Comparison of ENCODE assay signal across 8 mouse cellular contexts in genomic region chr3:146812041-146812878, GRCm38 (mm10). TPM values are rescaled to one million over a fixed set of nuclear protein-coding genes. Genes with fewer than 3 reads are reported as not detected.
DNase-seq lines count a peak whose midpoint lies in the region; ATAC-seq and TF ChIP-seq lines count a peak whose summit lies in the region.

No protein-coding gene starts in this region.

- TF ChIP-seq RAD21 in CH12.LX (IDR thresholded peaks at IDR 0.05; ENCODE audit: low read depth, low read length): no peak

- peak overlapping the region; percentile 95 for H3K4me3 ChIP-seq in heart, embryonic 10.5 days
- peak overlapping the region; percentile 68 to 96 (median 82) for H3K4me3 ChIP-seq in CH12.LX (replicated peaks in 1 of 3; ENCODE audit: low read depth in 2 of 3, low read length in 2 of 3, poor library complexity in 1 of 3)
- H3K4me3 ChIP-seq in cortical plate, adult 2 months (ENCODE audit: insufficient read depth, low read length): peak overlapping the region; percentile 82
- peak overlapping the region; percentile 96 for H3K4me3 ChIP-seq in limb, embryonic 13.5 days
- peak overlapping the region; percentile 83 for H3K4me3 ChIP-seq in midbrain, embryonic 16.5 days (ENCODE audit: low read depth, low read length)

- peak overlapping the region; percentile 92 for H3K4me2 ChIP-seq in CH12.LX (ENCODE audit: insufficient read depth, low read depth, poor library complexity, severe bottlenecking)
- H3K4me2 ChIP-seq in limb, embryonic 13.5 days (replicated peaks): peak overlapping the region; percentile 83
- peak overlapping the region; percentile 83 for H3K4me2 ChIP-seq in midbrain, embryonic 16.5 days (ENCODE audit: low read length)

- intact Hi-C loops in heart, postnatal 36 days (cut with DNase I): loop anchor here (2.0 to 10.0 kb wide), 4 partner anchors 41 to 867 kb away; partner anchors contain the start of genes Rpf1 and Ttll7
- intact Hi-C loops in heart, postnatal 14 days (cut with DNase I): loop anchor here (5.0 kb wide), 1 partner anchor 40 kb away; the partner anchor contains the start of gene Ttll7

- dilution Hi-C loops in CH12.LX (cut with MboI; ENCODE audit: extremely low pct_ligation_motif_present, extremely low pct_unique_long_range_greater_than_20kb, low sequenced_read_pairs): no loop called here

- H3K79me2 ChIP-seq in CH12.LX (replicated peaks; ENCODE audit: control insufficient read depth, extremely low read depth, insufficient read depth, poor library complexity, severe bottlenecking): no peaks in the 10 kb centered on the region; the same call in 1 of the 2 replicates

- TF ChIP-seq CTCF in CH12.LX (conservative IDR thresholded peaks at IDR 0.05 in 1 of 2, IDR thresholded peaks at IDR 0.05 in 1 of 2; ENCODE audit: low read depth in 2 of 2, low read length in 2 of 2): no peak
- TF ChIP-seq CTCF in cortical plate, adult 2 months (IDR thresholded peaks at IDR 0.05; ENCODE audit: extremely low read depth, insufficient read depth, low read length): no peak

- in situ Hi-C loops in CH12.LX (cut with MboI; ENCODE audit: low pct_ligation_motif_present, low pct_unique_long_range_greater_than_20kb, low sequenced_read_pairs): no loop called here

- peak overlapping the region; percentile 95 for H3K27ac ChIP-seq in heart, embryonic 10.5 days
- no peak overlapping the region for H3K27ac ChIP-seq in CH12.LX (ENCODE audit: insufficient read depth, low read depth)
- peak overlapping the region; percentile 34; the same call in 1 of the 2 replicates for H3K27ac ChIP-seq in cortical plate, adult 2 months (ENCODE audit: insufficient read depth, low read length)
- H3K27ac ChIP-seq in limb, embryonic 13.5 days: peak overlapping the region; percentile 93
- H3K27ac ChIP-seq in midbrain, embryonic 16.5 days (ENCODE audit: low read length): peak overlapping the region; percentile 96

- no peak for TF ChIP-seq POLR2A in CH12.LX (IDR thresholded peaks at IDR 0.05; ENCODE audit: low read depth, low read length)
- no peak for TF ChIP-seq POLR2A in cortical plate, adult 2 months (IDR thresholded peaks at IDR 0.05; ENCODE audit: extremely low read depth, insufficient read depth, low read length)

- no peaks in the 10 kb centered on the region for H3K27me3 ChIP-seq in heart, embryonic 10.5 days (ENCODE audit: insufficient read depth, poor library complexity, severe bottlenecking)
- H3K27me3 ChIP-seq in CH12.LX (replicated peaks): no peaks in the 10 kb centered on the region
- no peaks in the 10 kb centered on the region; the same call in 1 of the 2 replicates for H3K27me3 ChIP-seq in limb, embryonic 13.5 days
- no peaks in the 10 kb centered on the region for H3K27me3 ChIP-seq in midbrain, embryonic 16.5 days (ENCODE audit: control insufficient read depth, insufficient read depth, low read depth, low read length)

- DNase-seq in heart, embryonic 10.5 days (ENCODE audit: low spot score): peak; percentile 77
- no peak for DNase-seq in heart, postnatal 36 days
- DNase-seq in CH12.LX (ENCODE audit: extremely low read depth): peak; percentile 16
- DNase-seq in heart, postnatal 14 days: peak; percentile 68 to 69
- DNase-seq in yolk sac, embryonic 10.5 days (ENCODE audit: low spot score): no peak

- peak; percentile 75 for ATAC-seq in limb, embryonic 13.5 days (ENCODE audit: low FRiP score, low read depth)
- peak; percentile 79 for ATAC-seq in midbrain, embryonic 16.5 days

- H3K9me3 ChIP-seq in heart, embryonic 10.5 days: no peaks in the 10 kb centered on the region
- H3K9me3 ChIP-seq in CH12.LX (replicated peaks; ENCODE audit: low read length): no peaks in the 10 kb centered on the region
- no peaks in the 10 kb centered on the region for H3K9me3 ChIP-seq in limb, embryonic 13.5 days
- H3K9me3 ChIP-seq in midbrain, embryonic 16.5 days (replicated peaks; ENCODE audit: control insufficient read depth, low read length, poor library complexity, severe bottlenecking): no peaks in the 10 kb centered on the region

- H3K9ac ChIP-seq in CH12.LX (ENCODE audit: insufficient read depth, low read depth): peak overlapping the region; percentile 73
- peak overlapping the region; percentile 94 for H3K9ac ChIP-seq in limb, embryonic 13.5 days
- peak overlapping the region; percentile 90 for H3K9ac ChIP-seq in midbrain, embryonic 16.5 days (ENCODE audit: low read depth, low read length)

- peaks cover 10% of the 10 kb centered on the region for H3K4me1 ChIP-seq in heart, embryonic 10.5 days
- H3K4me1 ChIP-seq in CH12.LX (ENCODE audit: control insufficient read depth in 1 of 2, insufficient read depth in 2 of 2): peaks cover 2 to 25% of the 10 kb centered on the region in 2 experiments
- H3K4me1 ChIP-seq in cortical plate, adult 2 months (ENCODE audit: control insufficient read depth, insufficient read depth, low read length): peaks cover 2% of the 10 kb centered on the region; the same call in 1 of the 2 replicates
- peaks cover 14% of the 10 kb centered on the region for H3K4me1 ChIP-seq in limb, embryonic 13.5 days
- H3K4me1 ChIP-seq in midbrain, embryonic 16.5 days (ENCODE audit: control insufficient read depth, insufficient read depth, low read length): peaks cover 19% of the 10 kb centered on the region

- no peak for TF ChIP-seq EP300 in CH12.LX (IDR thresholded peaks at IDR 0.05; ENCODE audit: low read length)

- WGBS in heart, embryonic 10.5 days: under 1% methylated on average over 47 of the region's 60 CpGs
- 1% methylated on average over 55 of the region's 60 CpGs for WGBS in limb, embryonic 13.5 days
- under 1% methylated on average over 54 of the region's 60 CpGs for WGBS in midbrain, embryonic 16.5 days

- H3K36me3 ChIP-seq in heart, embryonic 10.5 days: no peaks in the 10 kb centered on the region
- H3K36me3 ChIP-seq in CH12.LX (replicated peaks in 1 of 2; ENCODE audit: control insufficient read depth in 1 of 2, insufficient read depth in 1 of 2, low read length in 1 of 2): peaks cover 3 to 14% of the 10 kb centered on the region in 2 experiments
- H3K36me3 ChIP-seq in limb, embryonic 13.5 days: 0 out of 2 replicates have a peak, but pooled peaks cover 4% of the 10 kb centered on the region
- no peaks in the 10 kb centered on the region for H3K36me3 ChIP-seq in midbrain, embryonic 16.5 days (ENCODE audit: control insufficient read depth, insufficient read depth, low read length)

TF ChIP-seq in CH12.LX, 34 proteins besides CTCF, POLR2A, EP300 and RAD21:
- TF ChIP-seq POLR2AphosphoS2 (IDR thresholded peaks at IDR 0.05; ENCODE audit: low read depth, low read length) (no peak), ZMIZ1 (IDR thresholded peaks at IDR 0.05; ENCODE audit: low read depth, low read length) (no peak), SMC3 (IDR thresholded peaks at IDR 0.05; ENCODE audit: low read depth, low read length) (no peak), E2F4 (IDR thresholded peaks at IDR 0.05; ENCODE audit: insufficient replicate concordance, low read depth, low read length) (no peak), USF2 (conservative IDR thresholded peaks at IDR 0.05; ENCODE audit: low read depth, low read length) (no peak), ELF1 (IDR thresholded peaks at IDR 0.05; ENCODE audit: low read depth, low read length) (no peak), CHD1 (IDR thresholded peaks at IDR 0.05; ENCODE audit: low read depth, low read length) (0 out of 2 replicates have a peak, but pooled peaks have one; percentile 10)

RNA-seq across cellular contexts. Expression of gene Prkacb, which starts 0.5 kb away (rescaled TPM):
- 50.0 and 52.9 TPM in 2 replicates for polyA plus RNA-seq in heart, embryonic 10.5 days (2016; fragmentation: Nextera tagmentation; extraction: Ambion mirVana)
- 10 to 100 TPM; 60.6 to 62.4 TPM for total RNA-seq in heart, postnatal 36 days (2021)
- total RNA-seq in CH12.LX (2012; rRNA removed): 29.0 and 33.1 TPM in 2 replicates
- 65.1 and 70.3 TPM in 2 replicates for total RNA-seq in CH12.LX (2014; rRNA removed)
- 61.8 and 62.1 TPM in 2 replicates for polyA plus RNA-seq in CH12.LX (2012; ENCODE audit: insufficient read length, low read depth)
- polyA plus RNA-seq in cortical plate, adult 2 months (2012; rRNA removed): 241 and 258 TPM in 2 replicates
- 10 to 100 TPM; 62.5 to 68.3 TPM for total RNA-seq in heart, postnatal 14 days (2021)
- polyA plus RNA-seq in limb, embryonic 13.5 days (2015; fragmentation: Nextera tagmentation; extraction: Ambion mirVana): 70.6 and 77.2 TPM in 2 replicates
- polyA plus RNA-seq in midbrain, embryonic 16.5 days (2015; fragmentation: Nextera tagmentation; extraction: Ambion mirVana): 218 and 228 TPM in 2 replicates

RNA-seq across cellular contexts. Expression of gene Ttll7, which starts 39.9 kb away (rescaled TPM):
- polyA plus RNA-seq in heart, embryonic 10.5 days (2016; fragmentation: Nextera tagmentation; extraction: Ambion mirVana): 2.0 TPM in 2 replicates
- total RNA-seq in heart, postnatal 36 days (2021): 1 to 10 TPM; 4.9 to 5.5 TPM
- total RNA-seq in CH12.LX (2012; rRNA removed) (1.9 and 3.9 TPM in 2 replicates), CH12.LX (2014; rRNA removed) (2.0 TPM in 2 replicates)
- 1.1 and 1.7 TPM in 2 replicates for polyA plus RNA-seq in CH12.LX (2012; ENCODE audit: insufficient read length, low read depth)
- 68.5 and 70.9 TPM in 2 replicates for polyA plus RNA-seq in cortical plate, adult 2 months (2012; rRNA removed)
- total RNA-seq in heart, postnatal 14 days (2021): 1 to 10 TPM; 3.8 TPM
- 2.1 and 2.5 TPM in 2 replicates for polyA plus RNA-seq in limb, embryonic 13.5 days (2015; fragmentation: Nextera tagmentation; extraction: Ambion mirVana)
- 7.2 and 9.4 TPM in 2 replicates for polyA plus RNA-seq in midbrain, embryonic 16.5 days (2015; fragmentation: Nextera tagmentation; extraction: Ambion mirVana)

Comparison
In these comparisons a context has a peak if more than half of its experiments do, and no peak if none do; other contexts are left out.
1. DNase-seq: peak in heart, embryonic 10.5 days (single experiment), CH12.LX (single experiment) and heart, postnatal 14 days (2 of 2); none in heart, postnatal 36 days (0 of 2) and yolk sac, embryonic 10.5 days (single experiment).
2. Peak in every context shown above with its lines, with median percentiles within 50 percentile points of each other: H3K4me3 ChIP-seq, H3K4me2 ChIP-seq and H3K9ac ChIP-seq.